Mouse (Mus musculus) E14TG2a.4 (cell line): ENCODE results near the gene Tmc8.

Experiments
- H3K27me3 ChIP-seq: 2 replicates; pipeline ENCODE4 v1.6.1; 2014; ENCODE audit warnings: low read length, control low read depth; ENCODE audit not compliant: insufficient read depth
- H3K36me3 ChIP-seq: 2 replicates; pipeline ENCODE4 v1.6.1; 2014; ENCODE audit warnings: low read length, control low read depth; ENCODE audit not compliant: insufficient read depth
- H3K4me1 ChIP-seq: replicated peaks from 2 replicates; pipeline ENCODE4 v1.6.1; 2014; ENCODE audit warnings: low read depth, low read length, control low read depth
- H3K4me3 ChIP-seq: replicated peaks from 2 replicates; pipeline ENCODE4 v1.5.1; 2014; ENCODE audit warnings: mild to moderate bottlenecking, low read length
- H3K9me3 ChIP-seq: 2 replicates; pipeline ENCODE4 v1.6.1; 2014; ENCODE audit warnings: low read length, control low read depth
- CTCF ChIP-seq: conservative IDR thresholded peaks from 2 replicates; pipeline ENCODE4 v1.5.1; 2014; ENCODE audit warnings: low read length
- NANOG ChIP-seq: IDR thresholded peaks from 2 replicates; pipeline ENCODE4 v1.6.1; 2014; ENCODE audit warnings: borderline replicate concordance, low read length, mixed read lengths
- POU5F1 ChIP-seq: IDR thresholded peaks from 2 replicates; pipeline ENCODE4 v1.6.1; 2014; ENCODE audit warnings: low read length, borderline replicate concordance

Tmc8 gene

DNA sequence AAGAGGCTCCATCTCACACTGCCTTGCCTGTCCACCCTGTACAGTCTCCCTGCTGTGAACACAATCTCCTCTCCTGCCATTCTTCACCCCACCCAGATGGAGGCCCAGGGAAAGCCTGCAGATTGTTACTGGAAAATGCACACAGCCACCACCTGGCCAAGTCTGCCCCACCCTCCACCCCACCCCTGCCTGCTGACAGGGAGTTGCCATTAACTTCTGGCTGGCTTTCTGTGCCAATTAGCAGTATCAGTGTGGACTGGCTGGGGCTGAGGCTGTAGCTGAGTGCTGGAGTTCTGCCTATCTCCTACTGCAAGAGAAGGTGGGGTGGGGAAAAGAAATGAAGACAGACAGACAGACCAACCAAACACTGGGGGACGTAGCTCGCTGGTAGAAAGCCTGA, 56.7 kb downstream of the Tmc8 start:
- peaks cover 67% of the 10 kb centered on the region for H3K4me1 ChIP-seq
- TF ChIP-seq CTCF = no peak
- no peak for TF ChIP-seq NANOG
- TF ChIP-seq POU5F1 = no peak
- no peaks in the 10 kb centered on the region for H3K27me3 ChIP-seq
- H3K4me3 ChIP-seq = peak overlapping the region; percentile 26; the same call in 1 of the 2 replicates
- no peaks in the 10 kb centered on the region for H3K36me3 ChIP-seq
- H3K9me3 ChIP-seq = no peaks in the 10 kb centered on the region

DNA sequence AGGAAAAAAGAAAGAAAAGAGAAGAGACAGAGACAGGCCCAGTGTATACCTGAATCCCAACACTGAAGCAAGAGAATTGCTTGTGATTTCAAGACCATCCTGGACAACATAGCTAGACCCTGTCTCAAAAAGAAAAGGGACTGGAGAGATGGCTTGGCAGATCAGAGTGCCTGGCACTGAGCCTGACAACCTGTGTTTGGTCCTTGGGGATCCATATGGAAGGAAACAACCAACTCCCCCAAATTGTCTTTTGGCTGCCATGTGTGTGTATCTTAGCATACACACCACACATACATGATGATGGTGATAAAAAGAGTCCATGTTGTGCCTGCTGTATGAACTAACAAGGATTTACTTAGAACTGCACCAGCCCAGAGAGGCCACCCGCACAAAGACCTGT, 57.1 kb downstream of the Tmc8 start:
- H3K4me3 ChIP-seq = no peak overlapping the region
- no peaks in the 10 kb centered on the region for H3K36me3 ChIP-seq
- no peak for TF ChIP-seq POU5F1
- TF ChIP-seq CTCF = no peak
- no peak for TF ChIP-seq NANOG
- no peaks in the 10 kb centered on the region for H3K27me3 ChIP-seq
- H3K9me3 ChIP-seq = no peaks in the 10 kb centered on the region
- peaks cover 63% of the 10 kb centered on the region for H3K4me1 ChIP-seq

DNA sequence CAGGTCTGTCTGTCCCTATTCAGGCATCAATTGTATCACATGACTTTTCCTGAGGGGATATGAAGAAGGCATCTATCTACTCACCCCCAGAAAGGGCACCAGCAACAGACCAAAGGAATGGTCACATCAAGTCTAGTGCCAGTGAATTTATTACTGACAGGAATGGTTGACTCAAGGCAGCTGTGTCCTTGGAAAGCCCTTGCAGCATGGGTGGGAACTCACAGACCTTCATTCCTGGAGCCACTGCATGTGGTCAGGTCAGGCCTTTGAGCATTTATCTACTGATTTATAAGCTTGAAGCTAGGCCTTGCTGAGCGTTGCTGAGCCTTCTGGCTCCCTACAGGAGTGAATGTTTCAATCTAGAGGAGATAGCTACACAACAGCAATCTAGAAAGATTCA, 59.0 kb downstream of the Tmc8 start:
- TF ChIP-seq NANOG = no peak
- no peak for TF ChIP-seq POU5F1
- TF ChIP-seq CTCF = no peak
- H3K4me1 ChIP-seq = peaks cover 49% of the 10 kb centered on the region
- H3K4me3 ChIP-seq = no peak overlapping the region
- no peaks in the 10 kb centered on the region for H3K9me3 ChIP-seq
- no peaks in the 10 kb centered on the region for H3K36me3 ChIP-seq
- H3K27me3 ChIP-seq = no peaks in the 10 kb centered on the region
